Mouse (Mus musculus) heart, adult 2 months (tissue): ENCODE data around the gene Srf.

Source experiments
- CTCF ChIP-seq: fragments of 200-600 bp; IDR thresholded peaks from 2 replicates; pipeline ENCODE4 v1.8.1; 2022; ENCODE audit warnings: antibody characterized with exemption, mild to moderate bottlenecking, moderate library complexity
- EP300 ChIP-seq: fragments of 200-500 bp; IDR thresholded peaks from 2 replicates; pipeline ENCODE4 v1.6.1; 2011; ENCODE audit warnings: low read depth, low read length, control low read depth; ENCODE audit not compliant: insufficient read depth
- POLR2A ChIP-seq: fragments of 200-500 bp; IDR thresholded peaks from 2 replicates; pipeline ENCODE4 v1.6.1; 2011; ENCODE audit warnings: mild to moderate bottlenecking, low read depth, low read length, control low read depth; ENCODE audit not compliant: insufficient read depth

DNA sequence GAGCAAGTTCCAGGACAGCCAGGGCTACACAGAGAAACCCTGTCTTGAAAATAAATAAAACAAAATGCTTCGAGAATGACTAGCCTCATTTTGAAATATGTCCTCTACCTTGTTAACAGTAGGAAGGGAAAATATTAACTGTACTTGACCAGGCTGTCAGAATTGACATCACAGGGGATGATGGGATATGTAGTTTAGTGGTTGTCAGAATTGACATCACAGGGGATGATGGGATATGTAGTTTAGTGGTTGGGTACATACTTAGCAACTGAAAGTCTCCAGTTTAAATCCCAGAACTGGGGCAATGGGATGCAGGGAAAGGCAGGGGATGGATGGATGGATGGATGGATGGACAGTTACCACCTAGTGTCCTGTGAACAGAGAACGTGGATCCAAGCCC is 42.6 kb downstream of the Srf start:
- TF ChIP-seq CTCF (no peak), EP300 (no peak), POLR2A (no peak)
